Mouse (Mus musculus): ENCODE results near the gene Anapc15.
"Not testable (repeated sequence)": the region's sequence is repeated elsewhere in the genome, so short reads cannot be mapped to it uniquely, and the experiment has no call there.

Anapc15 gene

DNA sequence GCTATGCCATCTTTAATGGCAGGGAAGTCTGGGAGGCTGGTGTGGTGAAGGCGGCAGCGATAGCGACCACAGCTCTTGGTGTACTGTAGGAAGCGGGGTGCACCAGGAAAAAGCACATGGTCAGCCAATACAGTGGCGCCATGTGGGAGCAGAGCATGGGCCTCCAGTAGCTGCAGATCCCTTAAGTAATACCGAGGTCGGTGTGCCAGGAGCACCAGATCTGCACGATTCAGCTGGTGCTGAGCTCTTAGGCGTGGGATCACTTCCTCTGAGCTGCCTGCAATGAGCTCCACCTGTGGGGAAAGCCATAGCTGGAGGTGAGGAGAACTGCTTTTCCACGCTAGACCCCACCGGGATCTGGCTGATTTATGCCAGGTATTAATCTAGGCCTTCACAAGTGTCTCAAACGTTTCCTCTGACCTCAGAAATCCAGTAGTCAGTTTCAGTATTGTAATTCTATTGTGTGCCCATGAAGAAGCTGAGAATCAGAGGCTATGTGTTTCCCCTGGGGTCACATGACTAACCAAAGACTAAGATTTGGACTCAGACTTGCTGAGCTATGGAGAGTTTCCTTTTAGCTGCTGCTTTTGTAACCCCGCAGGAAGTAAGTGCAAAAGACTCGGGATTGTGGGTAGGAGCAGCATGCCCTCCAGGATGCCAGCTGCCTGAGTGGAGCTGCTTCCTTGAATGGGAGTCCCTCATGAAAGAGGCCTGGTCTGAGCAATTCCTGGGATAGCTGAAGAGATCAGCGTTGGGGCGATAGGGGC, 37.0 kb downstream of the Anapc15 start:
- DNase-seq: no peak

DNA sequence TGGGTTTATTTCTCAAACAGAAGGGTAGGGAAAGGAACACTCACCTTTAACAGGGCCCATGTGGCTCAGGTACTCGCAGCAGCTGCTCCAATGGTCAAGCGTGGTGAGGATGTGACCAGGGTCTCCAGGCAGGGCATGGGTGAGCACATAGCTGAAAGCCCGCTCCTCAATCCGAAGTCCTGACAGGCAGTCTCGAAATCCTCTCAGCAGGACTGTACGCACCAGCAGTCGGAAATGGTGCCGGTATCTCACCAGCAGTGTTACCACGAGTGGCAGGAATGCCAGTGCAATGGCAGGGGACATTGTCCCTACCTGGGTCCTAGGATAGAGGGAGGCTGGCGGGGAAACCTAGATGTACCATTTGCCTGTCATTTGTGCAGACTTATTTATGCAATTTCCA, 38.5 kb downstream of the Anapc15 start:
- no peak for DNase-seq

DNA sequence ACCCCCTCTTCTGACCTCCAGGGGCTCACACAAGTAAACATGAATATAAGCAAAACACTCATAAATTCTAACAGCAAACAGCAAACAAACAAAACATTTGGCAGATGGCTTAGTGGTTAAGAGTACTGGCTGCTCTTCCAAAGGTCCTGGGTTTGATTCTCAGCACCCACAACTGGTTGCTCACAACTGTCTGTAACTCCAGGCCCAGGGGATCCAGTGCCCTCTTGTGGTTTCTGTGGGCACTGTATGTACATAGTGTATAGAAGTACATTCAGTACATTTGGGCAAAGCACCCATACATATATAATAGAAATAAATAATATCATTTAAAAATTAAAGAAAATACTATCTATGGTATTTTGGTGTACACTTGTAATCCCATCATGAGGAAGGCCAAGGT, 39.3 kb downstream of the Anapc15 start:
- no peak for DNase-seq

GRCm38 (mm10) chr7:101905561-101906286, 42.2 kb downstream of the Anapc15 start, which contains the start of gene Lamtor1:
Gene Lamtor1, plus strand, starts transcription at chr7:101905904.
- DNase-seq: peak; percentile 99

DNA sequence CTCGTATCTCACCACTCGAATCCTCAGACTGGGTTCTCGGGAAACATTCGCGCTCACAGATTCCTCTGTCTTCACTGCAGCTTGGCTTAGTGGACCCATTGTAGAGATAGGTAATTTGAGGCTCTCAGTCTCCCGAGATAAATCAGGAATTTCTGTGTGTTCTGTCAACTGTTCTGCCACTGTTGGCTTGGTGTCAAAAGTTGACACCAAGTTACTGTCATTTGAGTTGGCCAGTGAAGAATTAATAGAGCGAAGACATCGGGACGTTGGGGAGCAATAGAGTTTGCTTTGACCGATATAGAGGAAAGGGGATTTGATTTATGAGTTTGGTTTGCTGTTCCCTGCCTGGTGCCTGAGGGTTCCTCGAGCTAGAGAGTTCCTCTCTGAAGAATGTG, 42.8 kb downstream of the Anapc15 start, which contains the start of gene Tomt:
Tomt (minus strand) TSS at position 73 of the 395 bp plus-strand sequence.
- DNase-seq: no peak

- DNase-seq: no peak
These were observed 43.2 kb downstream of the Anapc15 start for GRCm38 (mm10) chr7:101906696-101907095.

- no peak for DNase-seq
These were observed 44.9 kb downstream of the Anapc15 start for GRCm38 (mm10) chr7:101908367-101908766.

DNA sequence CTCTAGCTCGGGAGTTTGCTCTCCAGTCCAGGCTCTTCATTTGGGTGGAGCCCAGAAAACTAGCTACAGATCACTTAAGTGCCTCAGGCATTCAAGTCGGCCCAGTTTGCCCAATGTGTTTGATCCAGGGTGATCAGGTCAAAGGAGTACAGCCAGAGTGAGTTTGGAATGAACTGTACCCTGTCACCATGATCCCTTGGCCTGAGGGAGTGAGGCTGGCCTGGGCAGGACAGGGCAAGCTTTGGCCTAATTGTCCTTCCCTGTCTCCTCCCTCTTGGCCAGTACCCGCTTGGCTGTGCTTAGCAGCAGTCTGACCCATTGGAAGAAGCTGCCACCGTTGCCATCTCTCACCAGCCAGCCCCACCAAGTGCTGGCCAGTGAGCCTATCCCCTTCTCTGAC, 46.6 kb downstream of the Anapc15 start:
- no peak for DNase-seq

DNA sequence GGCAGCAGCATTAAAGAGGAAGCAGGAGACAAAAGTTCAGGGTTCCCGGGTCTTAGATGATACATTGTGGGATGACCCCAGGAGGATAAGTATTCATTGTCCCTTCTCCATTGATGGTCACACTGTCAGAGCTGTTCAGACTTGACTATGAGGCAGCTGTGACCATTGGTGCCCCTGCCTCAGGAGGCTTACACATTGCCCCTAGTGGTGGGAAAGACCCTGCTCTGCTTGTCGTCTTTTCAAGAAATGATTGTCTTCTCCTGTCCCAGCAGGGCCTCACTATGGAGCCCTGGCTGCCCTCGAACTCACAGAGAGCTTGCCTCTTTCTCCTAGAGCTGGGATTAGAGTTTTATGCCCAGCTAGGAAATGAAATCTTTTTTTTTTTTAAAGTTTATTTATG, 48.5 kb downstream of the Anapc15 start:
- no peak for DNase-seq

- peak; percentile 71 for DNase-seq
These were observed 54.6 kb downstream of the Anapc15 start for GRCm38 (mm10) chr7:101918071-101918470.

- DNase-seq: not testable (repeated sequence)
These were observed 62.4 kb downstream of the Anapc15 start for GRCm38 (mm10) chr7:101925892-101926291.

- DNase-seq: no peak
These were observed 64.6 kb downstream of the Anapc15 start for GRCm38 (mm10) chr7:101928093-101928492.

- DNase-seq: no peak
These were observed 69.0 kb downstream of the Anapc15 start for GRCm38 (mm10) chr7:101932551-101932950.

DNA sequence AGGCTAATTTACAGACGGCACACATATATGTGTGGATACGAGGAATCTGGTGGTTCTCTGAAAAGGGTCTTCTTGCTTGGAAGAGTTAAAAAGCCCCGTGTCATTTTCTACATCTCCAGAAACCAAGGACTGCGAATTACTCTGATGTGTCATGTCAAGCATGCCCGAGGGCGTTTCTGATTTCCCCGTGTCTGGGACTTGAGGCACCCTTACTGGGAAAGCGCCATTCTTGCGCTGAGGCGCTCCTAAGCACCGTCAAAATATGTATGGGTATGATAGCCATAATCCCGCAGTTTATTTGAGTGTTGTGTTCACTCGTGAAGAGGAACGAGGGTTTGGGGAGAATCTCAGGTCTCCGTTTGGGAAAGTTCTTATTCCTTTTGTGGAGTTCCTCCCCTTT, 69.8 kb downstream of the Anapc15 start:
- DNase-seq: peak; percentile 62

GRCm38 (mm10) chr7:101933751-101934240, 70.3 kb downstream of the Anapc15 start, which contains the start of the genes Lrrc51 and Numa1:
Gene Lrrc51, minus strand, starts transcription at chr7:101933895.
Gene Numa1, plus strand, starts transcription at chr7:101934111.
- peak; percentile 97 for DNase-seq

- no peak for DNase-seq
These were observed 72.4 kb downstream of the Anapc15 start for GRCm38 (mm10) chr7:101935957-101936356.

- DNase-seq: no peak
These were observed 73.5 kb downstream of the Anapc15 start for GRCm38 (mm10) chr7:101936996-101937395.

DNA sequence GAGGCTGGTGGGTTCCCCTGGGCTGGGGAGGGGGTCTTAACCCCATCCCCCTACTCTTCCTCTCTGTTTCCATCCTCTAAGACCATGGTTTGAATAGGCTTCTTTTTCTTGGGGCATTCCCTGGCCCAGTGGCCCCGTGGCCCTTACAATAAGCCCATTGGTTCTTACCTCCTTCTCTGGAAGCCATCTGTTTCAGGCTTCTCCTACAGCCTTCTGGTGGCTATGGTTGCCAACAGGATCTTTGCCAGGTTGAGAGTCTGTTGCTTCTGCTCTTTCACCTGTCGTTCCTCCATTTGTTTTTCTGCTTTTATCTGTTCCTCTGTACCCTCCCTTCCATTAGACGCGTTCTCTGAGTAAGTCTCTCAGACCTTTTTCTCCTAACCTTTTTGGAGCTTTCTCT, 74.1 kb downstream of the Anapc15 start:
- DNase-seq: no peak

DNA sequence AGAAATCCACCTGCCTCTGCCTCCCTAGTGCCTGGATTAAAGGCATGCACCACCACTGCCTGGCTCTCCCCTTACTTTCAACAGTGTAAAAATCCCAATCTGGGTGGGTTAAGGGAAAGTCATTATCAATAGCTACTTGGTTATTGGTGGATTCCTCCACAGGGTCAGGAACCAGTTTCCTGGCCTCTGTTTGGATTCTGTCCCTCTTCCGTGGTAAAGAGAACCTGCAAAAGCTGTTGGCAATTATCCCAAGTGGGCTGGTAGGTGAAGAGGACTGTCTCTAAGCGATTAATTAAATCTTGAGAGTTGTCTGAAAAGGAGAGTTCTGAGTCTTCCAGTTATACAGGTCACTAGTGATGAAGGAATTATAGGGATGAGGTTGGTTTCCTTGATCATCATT, 74.8 kb downstream of the Anapc15 start:
- no peak for DNase-seq

- DNase-seq: no peak
These were observed 76.2 kb downstream of the Anapc15 start for GRCm38 (mm10) chr7:101939758-101940157.

- DNase-seq: not testable (repeated sequence)
These were observed 85.5 kb downstream of the Anapc15 start for GRCm38 (mm10) chr7:101949008-101949407.

Data from liver (tissue).